Mouse (Mus musculus): ENCODE data around the gene Slc8a1.

GRCm38 (mm10) chr17:81536093-81536492 lies 202.1 kb downstream of the Slc8a1 start:
- TF ChIP-seq GATA1 (IDR thresholded peaks at IDR 0.05; ENCODE audit: borderline replicate concordance, low read length) (no peak), FLI1 (IDR thresholded peaks at IDR 0.05; ENCODE audit: low read length) (no peak)
